Mouse (Mus musculus): Measurements from ENCODE around the gene Atxn7l1. TPM values are rescaled to one million over a fixed set of nuclear protein-coding genes. Genes with fewer than 3 reads are reported as not detected.

Atxn7l1 gene
- total RNA-seq, 1 experiment from 2014 or later, result 111 TPM

GRCm38 (mm10) chr12:33252621-33253020 lies 105.1 kb downstream of the Atxn7l1 start:
- ATAC-seq (ENCODE audit: extremely low read depth, insufficient number of reproducible peaks, low FRiP score, poor library complexity, severe bottlenecking), result no peak

- no peak for ATAC-seq (ENCODE audit: extremely low read depth, insufficient number of reproducible peaks, low FRiP score, poor library complexity, severe bottlenecking)
Observed at GRCm38 (mm10) chr12:33253206-33253605, 105.7 kb downstream of the Atxn7l1 start.

- no peak for ATAC-seq (ENCODE audit: extremely low read depth, insufficient number of reproducible peaks, low FRiP score, poor library complexity, severe bottlenecking)
Observed at GRCm38 (mm10) chr12:33255256-33255655, 107.8 kb downstream of the Atxn7l1 start.

- ATAC-seq (ENCODE audit: extremely low read depth, insufficient number of reproducible peaks, low FRiP score, poor library complexity, severe bottlenecking), result no peak
Observed at GRCm38 (mm10) chr12:33256426-33256825, 108.9 kb downstream of the Atxn7l1 start.

- no peak for ATAC-seq (ENCODE audit: extremely low read depth, insufficient number of reproducible peaks, low FRiP score, poor library complexity, severe bottlenecking)
Observed at GRCm38 (mm10) chr12:33258995-33259529, 111.6 kb downstream of the Atxn7l1 start.

- ATAC-seq (ENCODE audit: extremely low read depth, insufficient number of reproducible peaks, low FRiP score, poor library complexity, severe bottlenecking), result no peak
Observed at GRCm38 (mm10) chr12:33260575-33260974, 113.1 kb downstream of the Atxn7l1 start.

- ATAC-seq (ENCODE audit: extremely low read depth, insufficient number of reproducible peaks, low FRiP score, poor library complexity, severe bottlenecking), result no peak
Observed at GRCm38 (mm10) chr12:33265877-33266276, 118.4 kb downstream of the Atxn7l1 start.

GRCm38 (mm10) chr12:33267965-33268364 lies 120.5 kb downstream of the Atxn7l1 start:
- ATAC-seq (ENCODE audit: extremely low read depth, insufficient number of reproducible peaks, low FRiP score, poor library complexity, severe bottlenecking), result no peak

- peak; percentile 37; the same call in 1 of the 2 replicates for ATAC-seq (ENCODE audit: extremely low read depth, insufficient number of reproducible peaks, low FRiP score, poor library complexity, severe bottlenecking)
Observed at GRCm38 (mm10) chr12:33269743-33270142, 122.2 kb downstream of the Atxn7l1 start.

- ATAC-seq (ENCODE audit: extremely low read depth, insufficient number of reproducible peaks, low FRiP score, poor library complexity, severe bottlenecking), result no peak
Observed at GRCm38 (mm10) chr12:33271865-33272264, 124.4 kb downstream of the Atxn7l1 start.

- ATAC-seq (ENCODE audit: extremely low read depth, insufficient number of reproducible peaks, low FRiP score, poor library complexity, severe bottlenecking), result no peak
Observed at GRCm38 (mm10) chr12:33272441-33272840, 124.9 kb downstream of the Atxn7l1 start.

- no peak for ATAC-seq (ENCODE audit: extremely low read depth, insufficient number of reproducible peaks, low FRiP score, poor library complexity, severe bottlenecking)
Observed at GRCm38 (mm10) chr12:33273147-33273546, 125.7 kb downstream of the Atxn7l1 start.

- no peak for ATAC-seq (ENCODE audit: extremely low read depth, insufficient number of reproducible peaks, low FRiP score, poor library complexity, severe bottlenecking)
Observed at GRCm38 (mm10) chr12:33273668-33274067, 126.2 kb downstream of the Atxn7l1 start.

GRCm38 (mm10) chr12:33276028-33276427 lies 128.5 kb downstream of the Atxn7l1 start:
- no peak for ATAC-seq (ENCODE audit: extremely low read depth, insufficient number of reproducible peaks, low FRiP score, poor library complexity, severe bottlenecking)

- no peak for ATAC-seq (ENCODE audit: extremely low read depth, insufficient number of reproducible peaks, low FRiP score, poor library complexity, severe bottlenecking)
Observed at GRCm38 (mm10) chr12:33277427-33277826, 129.9 kb downstream of the Atxn7l1 start.

- no peak for ATAC-seq (ENCODE audit: extremely low read depth, insufficient number of reproducible peaks, low FRiP score, poor library complexity, severe bottlenecking)
Observed at GRCm38 (mm10) chr12:33279159-33279558, 131.7 kb downstream of the Atxn7l1 start.

GRCm38 (mm10) chr12:33280805-33281204 lies 133.3 kb downstream of the Atxn7l1 start:
- ATAC-seq (ENCODE audit: extremely low read depth, insufficient number of reproducible peaks, low FRiP score, poor library complexity, severe bottlenecking), result peak; percentile 62

- no peak for ATAC-seq (ENCODE audit: extremely low read depth, insufficient number of reproducible peaks, low FRiP score, poor library complexity, severe bottlenecking)
Observed at GRCm38 (mm10) chr12:33284344-33284936, 136.9 kb downstream of the Atxn7l1 start.

GRCm38 (mm10) chr12:33285354-33285753 lies 137.9 kb downstream of the Atxn7l1 start:
- no peak for ATAC-seq (ENCODE audit: extremely low read depth, insufficient number of reproducible peaks, low FRiP score, poor library complexity, severe bottlenecking)

- no peak for ATAC-seq (ENCODE audit: extremely low read depth, insufficient number of reproducible peaks, low FRiP score, poor library complexity, severe bottlenecking)
Observed at GRCm38 (mm10) chr12:33285933-33286649, 138.6 kb downstream of the Atxn7l1 start.
